Mouse (Mus musculus) mammary gland, adult 2 months (tissue): ENCODE results near the gene Itgav. TPM values are rescaled to one million over a fixed set of nuclear protein-coding genes. Genes with fewer than 3 reads are reported as not detected.

Experiments
- polyA plus RNA-seq: library from polyadenylated mRNA; depleted of rRNA; stranded (reverse); fragments of >200 nt; gene quantifications from 2 replicates; pipeline ENCODE4 v1.2.3, GENCODE M21; 2012; ENCODE audit warnings: low replicate concordance; rRNA removed

Gene Itgav
- polyA plus RNA-seq: 22.4 and 114 TPM in 2 replicates

DNA sequence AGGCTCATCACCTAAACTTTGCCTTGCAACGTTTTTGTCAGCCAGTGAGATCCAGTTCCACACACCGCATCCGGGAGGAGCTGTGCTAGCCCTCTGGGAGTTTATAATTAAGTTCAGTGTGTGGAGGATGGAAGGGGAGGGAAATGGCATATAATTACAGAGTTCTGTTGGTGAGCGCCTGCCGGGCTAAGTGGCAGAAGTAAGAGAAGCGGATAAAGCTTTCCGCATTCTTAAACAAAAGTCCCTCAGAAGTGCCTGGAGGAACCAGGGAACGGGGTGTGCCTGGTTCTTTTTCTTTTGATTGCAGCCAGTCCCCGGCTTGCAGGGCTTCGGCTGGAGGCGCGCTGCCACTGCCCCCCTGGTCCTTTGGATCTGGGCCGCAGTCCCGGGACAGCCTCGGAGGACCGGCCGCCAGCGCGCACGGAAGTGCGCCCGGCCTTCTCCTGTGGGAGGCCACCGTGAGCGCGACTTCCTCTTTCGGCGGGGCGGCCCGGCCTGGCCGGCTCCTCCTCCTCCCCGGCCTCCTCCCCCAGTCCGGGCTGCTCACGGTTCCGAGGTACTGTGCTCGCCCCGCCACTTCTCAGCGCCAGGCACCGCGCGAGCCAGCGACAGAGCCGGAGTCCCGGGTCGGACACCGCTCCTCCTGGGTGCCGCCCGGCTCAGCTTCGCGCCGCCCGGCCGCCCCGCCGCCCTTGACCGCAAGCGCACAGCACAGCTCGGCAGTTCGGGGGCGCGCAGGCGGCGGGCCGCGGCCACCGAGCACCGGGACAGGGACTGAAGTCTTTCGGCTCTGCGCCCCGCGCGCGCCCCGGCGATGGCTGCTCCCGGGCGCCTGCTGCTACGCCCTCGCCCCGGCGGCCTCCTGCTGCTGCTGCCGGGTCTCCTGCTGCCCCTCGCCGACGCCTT is at the start of gene Itgav:
Itgav (plus strand) TSS at position 477 of the 906 bp plus-strand sequence.

DNA sequence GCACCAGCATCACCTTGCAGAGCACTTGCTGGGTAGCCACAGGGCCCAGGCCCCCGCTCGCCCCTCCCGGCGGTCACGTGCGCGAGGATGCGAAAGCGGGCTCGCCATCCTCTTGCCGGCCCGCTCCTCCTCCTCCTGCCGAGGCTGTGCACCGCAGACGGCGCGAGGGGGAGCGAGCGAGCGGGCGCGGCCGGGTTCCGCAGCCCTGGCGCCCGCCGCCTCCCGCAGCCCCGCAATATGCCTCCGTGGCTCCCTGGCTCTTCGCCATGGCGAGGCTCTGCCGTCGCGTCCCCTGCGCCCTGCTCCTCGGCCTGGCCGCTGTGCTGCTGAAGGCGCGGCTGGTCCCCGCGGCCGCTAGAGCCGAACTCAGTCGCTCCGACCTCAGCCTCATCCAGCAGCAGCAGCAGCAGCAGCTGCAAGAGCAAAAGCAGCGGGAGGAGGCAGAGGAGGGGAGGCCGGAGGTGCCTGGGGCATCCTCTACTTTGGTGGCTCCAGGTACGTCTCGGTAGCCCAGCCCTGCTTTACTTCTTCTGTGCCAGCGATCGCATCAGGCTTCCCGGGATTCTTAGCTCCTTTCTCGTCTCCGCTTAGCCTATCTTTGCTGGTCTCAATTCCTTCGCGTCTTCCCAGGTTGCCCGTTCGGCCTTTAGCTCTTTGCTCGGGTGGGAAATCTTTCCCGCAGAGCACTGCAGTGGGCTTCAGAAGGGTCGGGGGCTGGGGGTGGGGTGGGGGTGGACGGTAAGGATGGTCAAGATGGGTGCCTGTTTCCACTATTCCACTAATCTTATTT is 88.5 kb downstream of the Itgav start, which contains the start of gene Fam171b:
Fam171b (plus strand) TSS at position 154 of the 790 bp plus-strand sequence.

Other genes starting within 250 kb of the Itgav start
- 4.6 and 13.1 TPM in 2 replicates for gene Zc3h15, start 80.0 kb upstream of the Itgav start, polyA plus RNA-seq
- 0.98 and 1.5 TPM in 2 replicates for gene Fam171b, start 88.2 kb downstream of the Itgav start, polyA plus RNA-seq
- gene Zswim2, start 216.8 kb downstream of the Itgav start, polyA plus RNA-seq: not detected in 2 replicates
- gene Gm13698, start 231.3 kb downstream of the Itgav start, polyA plus RNA-seq: not detected in 2 replicates
- gene Gm13693, start 237.1 kb downstream of the Itgav start, polyA plus RNA-seq: not detected in 2 replicates
- not detected in 2 replicates for gene Gm13695, start 242.9 kb downstream of the Itgav start, polyA plus RNA-seq
- gene Gm13696, start 248.7 kb downstream of the Itgav start, polyA plus RNA-seq: not detected in 2 replicates